ENCODE assay signal across 25 mouse cellular contexts in the genomic region with DNA sequence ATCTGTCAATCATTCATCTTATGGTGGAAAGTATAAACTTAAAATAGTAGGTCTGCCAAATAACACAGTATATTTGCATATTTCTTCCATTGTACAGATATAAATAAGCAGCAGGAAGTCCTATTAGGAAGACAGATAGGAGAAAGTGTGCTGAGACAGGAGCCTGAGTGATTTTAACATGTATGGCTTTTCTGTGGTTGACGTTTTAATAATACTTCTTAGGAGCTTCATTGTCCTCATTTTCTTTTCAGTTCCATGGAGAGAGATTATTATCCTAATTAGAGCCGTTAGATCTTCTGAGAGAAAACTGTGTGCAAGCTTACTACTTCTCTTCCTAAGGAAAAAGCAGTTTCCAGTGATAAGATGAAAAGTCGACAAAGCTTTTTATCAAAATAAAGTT.
"Had no signal": no experiment of that assay in that cellular context is flagged by ENCODE, and none has a peak within 500 bp of the region (broad histone marks: within the 10 kb centered on the region; RNA-seq: fewer than 3 reads in every experiment).

No protein-coding gene starts in this region.

- ATAC-seq: hindbrain, postnatal 0 days; intestine, embryonic 16.5 days; liver, embryonic 12.5 days had no signal

- H3K9ac ChIP-seq: heart, embryonic 12.5 days; hindbrain, embryonic 13.5 days; hindbrain, embryonic 15.5 days; kidney, embryonic 15.5 days; limb, embryonic 13.5 days; limb, embryonic 15.5 days; liver, embryonic 12.5 days; liver, embryonic 14.5 days had no signal

- H3K4me1 ChIP-seq: heart, embryonic 10.5 days; heart, embryonic 12.5 days; hindbrain, embryonic 13.5 days; hindbrain, embryonic 15.5 days; kidney, embryonic 15.5 days; limb, embryonic 13.5 days; limb, embryonic 15.5 days; liver, embryonic 12.5 days had no signal

- DNase-seq: gastrocnemius, adult 2 months; gastrocnemius, postnatal 10 days; gastrocnemius, postnatal 25 days; heart, adult 18-20 months; heart, postnatal 10 days; kidney, adult 11 months; kidney, adult 2 months; kidney, adult 9 months; kidney, postnatal 14 days; kidney, postnatal 36 days; layer of hippocampus, adult 9-11 months; layer of hippocampus, postnatal 36 days; left cerebral cortex, postnatal 4 days had no signal

- H3K36me3 ChIP-seq: heart, embryonic 10.5 days; heart, embryonic 12.5 days; hindbrain, embryonic 13.5 days; hindbrain, embryonic 15.5 days; kidney, embryonic 15.5 days; limb, embryonic 13.5 days; limb, embryonic 15.5 days; liver, embryonic 12.5 days had no signal

- H3K9me3 ChIP-seq: heart, embryonic 10.5 days; heart, embryonic 12.5 days; hindbrain, embryonic 13.5 days; hindbrain, embryonic 15.5 days; kidney, embryonic 15.5 days; limb, embryonic 15.5 days; liver, embryonic 12.5 days had no signal

- H3K4me2 ChIP-seq: heart, embryonic 12.5 days; hindbrain, embryonic 13.5 days; hindbrain, embryonic 15.5 days; kidney, embryonic 15.5 days; limb, embryonic 13.5 days; limb, embryonic 15.5 days; liver, embryonic 12.5 days had no signal

- H3K27ac ChIP-seq: gastrocnemius, adult 2 months; heart, embryonic 10.5 days; hindbrain, embryonic 13.5 days; hindbrain, embryonic 15.5 days; hindbrain, postnatal 0 days; kidney, embryonic 15.5 days; kidney, postnatal 0 days; limb, embryonic 13.5 days; limb, embryonic 15.5 days; liver, embryonic 12.5 days; liver, embryonic 14.5 days had no signal

- H3K4me3 ChIP-seq: gastrocnemius, adult 2 months; heart, embryonic 10.5 days; heart, embryonic 12.5 days; hindbrain, embryonic 13.5 days; hindbrain, embryonic 15.5 days; kidney, embryonic 15.5 days; limb, embryonic 13.5 days; limb, embryonic 15.5 days; liver, embryonic 12.5 days had no signal

- H3K27me3 ChIP-seq: heart, embryonic 12.5 days; hindbrain, embryonic 13.5 days; hindbrain, embryonic 15.5 days; kidney, embryonic 15.5 days; limb, embryonic 13.5 days; limb, embryonic 15.5 days; liver, embryonic 12.5 days had no signal
